15 mouse cellular contexts compared by ENCODE assay signal in genomic region chr1:64052069-64052750, GRCm38 (mm10).
DNase-seq lines count a peak whose midpoint lies in the region; ATAC-seq and TF ChIP-seq lines count a peak whose summit lies in the region.
"Had no signal": no experiment of that assay in that cellular context is flagged by ENCODE, and none has a peak within 500 bp of the region (broad histone marks: within the 10 kb centered on the region; RNA-seq: fewer than 3 reads in every experiment).

No protein-coding gene starts in this region.

- WGBS in kidney, postnatal 0 days = 53% methylated on average over 7 of the region's 7 CpGs
- 87% methylated on average over 7 of the region's 7 CpGs for WGBS in midbrain, embryonic 10.5 days

- no peak for ATAC-seq in kidney, postnatal 0 days (replicated peaks; ENCODE audit: low FRiP score, low read depth)
- ATAC-seq in granulocyte monocyte progenitor cell, adult 5-6 weeks (replicated peaks; ENCODE audit: poor library complexity, severe bottlenecking) = peak; percentile 95
- ATAC-seq in monocyte, adult 5-6 weeks (replicated peaks; ENCODE audit: insufficient number of reproducible peaks, low FRiP score, low TSS enrichment, poor library complexity, severe bottlenecking) = peak; percentile 33; the same call in 1 of the 2 replicates
- ATAC-seq: activated CD4-positive, CD25-positive, alpha-beta regulatory T cell, adult 4 months; forebrain, embryonic 14.5 days; hindbrain, embryonic 16.5 days had no signal

- intact Hi-C loops in gastrocnemius, adult 2 months (cut with DNase I) = no loop called here
- intact Hi-C loops in gastrocnemius, postnatal 14 days (cut with DNase I; ENCODE audit: low total_unique reads) = no loop called here

- no peak for DNase-seq in gastrocnemius, adult 2 months
- DNase-seq in gastrocnemius, postnatal 14 days = no peak
- DNase-seq in kidney, postnatal 0 days (ENCODE audit: low spot score) = peak; percentile 58
- no peak for DNase-seq in kidney, postnatal 10 days
- no peak for DNase-seq in adrenal gland, adult 2 months
- DNase-seq in midbrain, embryonic 10.5 days (ENCODE audit: low spot score) = no peak
- DNase-seq: cerebellum, postnatal 25 days; thymus, adult 18-20 months had no signal

- H3K4me2 ChIP-seq in kidney, postnatal 0 days (ENCODE audit: low read length) = no peak overlapping the region

- H3K36me3 ChIP-seq in kidney, postnatal 0 days (ENCODE audit: insufficient read depth, low read length) = no peaks in the 10 kb centered on the region
- no peaks in the 10 kb centered on the region for H3K36me3 ChIP-seq in midbrain, embryonic 10.5 days

- TF ChIP-seq CTCF in gastrocnemius, adult 2 months (IDR thresholded peaks at IDR 0.05) = no peak
- no peak for TF ChIP-seq CTCF in kidney, postnatal 0 days (IDR thresholded peaks at IDR 0.05; ENCODE audit: low read depth)

- no peaks in the 10 kb centered on the region for H3K27me3 ChIP-seq in kidney, postnatal 0 days (ENCODE audit: insufficient read depth, low read length)
- no peaks in the 10 kb centered on the region for H3K27me3 ChIP-seq in midbrain, embryonic 10.5 days (ENCODE audit: low read depth, poor library complexity, severe bottlenecking)

- H3K4me3 ChIP-seq in gastrocnemius, adult 2 months = no peak overlapping the region
- no peak overlapping the region for H3K4me3 ChIP-seq in kidney, postnatal 0 days (replicated peaks; ENCODE audit: low read depth, low read length)
- H3K4me3 ChIP-seq in midbrain, embryonic 10.5 days = no peak overlapping the region
- H3K4me3 ChIP-seq: layer of hippocampus, adult 2 months; myocyte had no signal

- H3K4me1 ChIP-seq in kidney, postnatal 0 days (replicated peaks; ENCODE audit: insufficient read depth, low read length) = no peaks in the 10 kb centered on the region
- H3K4me1 ChIP-seq in midbrain, embryonic 10.5 days = 0 out of 2 replicates have a peak, but pooled peaks cover 12% of the 10 kb centered on the region

- H3K9ac ChIP-seq in kidney, postnatal 0 days (ENCODE audit: low read depth, low read length) = no peak overlapping the region

- no peaks in the 10 kb centered on the region for H3K9me3 ChIP-seq in kidney, postnatal 0 days (replicated peaks; ENCODE audit: low read length)
- H3K9me3 ChIP-seq in midbrain, embryonic 10.5 days (replicated peaks) = no peaks in the 10 kb centered on the region

- peak overlapping the region; percentile 54 for H3K27ac ChIP-seq in gastrocnemius, adult 2 months
- no peak overlapping the region for H3K27ac ChIP-seq in kidney, postnatal 0 days
- no peak overlapping the region for H3K27ac ChIP-seq in midbrain, embryonic 10.5 days (replicated peaks)
- H3K27ac ChIP-seq: layer of hippocampus, adult 2 months had no signal
